Mouse (Mus musculus): Measurements from ENCODE around the gene N4bp3.
"Not testable (repeated sequence)": the region's sequence is repeated elsewhere in the genome, so short reads cannot be mapped to it uniquely, and the experiment has no call there.

N4bp3 gene

DNA sequence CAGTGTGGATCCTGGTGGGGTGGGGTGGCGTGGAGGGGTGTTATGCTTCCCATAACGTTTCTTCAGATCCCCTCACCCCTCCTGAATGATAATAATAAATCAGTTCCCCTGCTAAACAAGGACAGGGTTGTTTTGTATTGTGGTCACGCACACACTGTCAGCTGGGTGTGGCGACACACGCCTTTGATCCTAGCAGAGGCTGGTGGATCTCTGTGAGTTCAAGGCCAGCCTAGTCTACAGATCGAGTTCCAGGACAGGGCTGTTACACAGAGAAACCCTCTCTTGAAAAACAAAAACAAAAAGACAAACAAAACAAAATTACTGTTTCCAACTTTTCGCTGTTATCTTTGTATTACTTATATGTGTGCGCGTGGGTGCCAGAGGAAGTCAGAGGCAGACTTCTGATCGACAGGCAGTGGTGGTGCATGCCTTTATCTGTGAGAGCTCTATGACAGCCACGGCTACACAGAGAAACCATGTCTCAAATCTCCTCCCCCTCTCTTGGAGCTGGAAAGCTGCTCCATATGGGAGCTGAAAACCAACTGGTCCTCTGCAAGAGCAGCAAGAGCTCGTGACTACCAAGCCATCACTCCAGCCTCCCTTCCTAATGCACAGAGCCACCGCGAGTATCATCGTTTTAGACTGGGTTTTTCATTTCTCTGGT is 20.9 kb downstream of the N4bp3 start:
- peak; percentile 42 for DNase-seq (ENCODE audit: low read depth, low spot score)

DNA sequence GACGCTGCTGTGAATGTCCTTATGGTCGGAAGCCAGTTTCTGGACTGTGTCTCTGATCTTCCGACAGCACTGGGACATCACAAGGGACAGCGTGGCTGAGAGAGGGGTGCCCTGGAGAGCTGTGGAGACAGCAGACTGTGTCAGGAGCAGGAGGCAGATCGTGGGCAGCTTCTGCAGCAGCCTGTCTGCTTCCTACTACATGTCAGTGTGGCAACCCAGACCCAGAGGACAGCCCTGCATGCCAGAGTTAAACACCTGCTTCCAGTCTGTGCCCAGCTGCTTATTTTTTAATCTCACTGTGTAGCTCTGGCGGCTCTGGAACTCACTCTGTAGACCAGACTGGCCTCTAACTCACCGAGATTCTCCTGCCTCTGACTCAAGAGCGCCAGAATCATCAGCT is 22.7 kb downstream of the N4bp3 start:
- no peak for DNase-seq (ENCODE audit: low read depth, low spot score)

DNA sequence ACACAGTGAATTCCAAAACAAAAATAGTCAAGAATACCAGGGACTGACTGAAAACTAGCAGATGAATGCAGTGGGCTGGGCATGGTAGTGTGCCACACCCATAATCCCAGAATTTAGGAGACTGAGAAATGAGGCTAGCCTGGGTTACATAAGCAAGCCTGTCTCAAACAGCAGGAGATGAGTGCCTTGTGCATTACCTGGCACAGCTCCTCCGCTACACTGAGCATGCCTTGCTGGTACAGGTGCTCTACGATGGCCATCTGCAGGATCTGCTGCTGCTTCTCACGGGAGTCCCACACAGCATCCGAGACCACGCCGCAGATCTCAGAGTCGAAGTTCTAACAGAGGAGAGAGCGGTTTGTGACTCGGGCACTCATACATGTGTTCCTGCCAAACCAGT is 23.2 kb downstream of the N4bp3 start:
- DNase-seq (ENCODE audit: low read depth, low spot score): no peak

DNA sequence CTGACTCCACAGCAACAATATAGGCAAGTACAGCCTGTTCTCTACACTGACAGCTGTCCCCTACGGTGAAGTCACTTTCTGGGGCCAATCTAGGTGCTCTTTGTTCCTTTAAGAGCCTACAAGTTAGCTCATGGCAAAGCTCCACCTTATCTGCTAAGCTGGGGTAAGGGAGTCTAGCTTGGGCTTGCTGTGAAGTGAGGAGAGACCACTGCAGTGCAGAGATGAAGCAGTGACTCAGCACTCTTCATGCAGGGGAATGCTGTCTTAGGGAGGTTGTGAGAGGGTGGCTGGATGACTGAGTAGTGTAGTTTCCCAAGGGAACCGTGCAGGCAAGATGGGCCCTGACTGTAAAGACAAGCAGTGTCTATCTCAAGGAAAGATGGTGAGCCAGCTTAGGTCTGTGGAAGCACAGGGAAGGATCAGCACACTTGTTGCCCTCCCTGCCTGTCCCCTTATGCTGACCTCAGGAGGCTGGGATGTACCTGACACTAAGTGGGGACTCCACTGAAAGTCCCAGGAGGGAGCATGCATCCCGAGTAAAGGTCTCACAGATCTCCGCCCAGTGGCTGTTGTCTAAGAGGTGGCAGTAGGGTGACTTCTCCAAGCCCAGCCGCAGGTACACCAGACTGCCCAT is 25.3 kb downstream of the N4bp3 start:
- DNase-seq (ENCODE audit: low read depth, low spot score): peak; percentile 33

DNA sequence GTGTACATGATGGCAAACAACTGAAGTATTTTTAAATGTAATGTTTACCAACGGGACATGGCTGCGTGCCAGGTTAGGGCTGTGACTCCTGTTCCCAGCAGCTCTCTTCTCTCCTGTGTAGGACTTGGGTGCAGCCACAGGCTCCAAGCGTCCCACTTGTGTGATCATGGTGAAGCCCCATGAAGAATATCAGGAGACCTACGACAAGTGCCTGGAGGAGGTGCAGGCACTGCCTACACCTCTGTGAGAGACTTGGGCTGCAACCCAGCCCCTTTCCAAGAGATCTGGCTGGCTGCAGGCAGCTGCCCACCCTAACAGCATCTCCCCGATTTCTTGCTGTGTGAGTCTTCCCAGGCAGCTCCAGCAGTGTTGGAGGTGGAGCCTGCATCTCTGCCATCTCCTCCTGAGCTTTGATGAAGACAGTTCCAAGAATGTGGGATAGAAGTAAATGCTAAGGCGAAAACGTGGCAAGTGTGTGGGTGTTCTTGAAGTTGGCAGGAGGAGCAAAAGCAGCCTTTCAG is 27.6 kb downstream of the N4bp3 start:
- DNase-seq (ENCODE audit: low read depth, low spot score): peak; percentile 4

DNA sequence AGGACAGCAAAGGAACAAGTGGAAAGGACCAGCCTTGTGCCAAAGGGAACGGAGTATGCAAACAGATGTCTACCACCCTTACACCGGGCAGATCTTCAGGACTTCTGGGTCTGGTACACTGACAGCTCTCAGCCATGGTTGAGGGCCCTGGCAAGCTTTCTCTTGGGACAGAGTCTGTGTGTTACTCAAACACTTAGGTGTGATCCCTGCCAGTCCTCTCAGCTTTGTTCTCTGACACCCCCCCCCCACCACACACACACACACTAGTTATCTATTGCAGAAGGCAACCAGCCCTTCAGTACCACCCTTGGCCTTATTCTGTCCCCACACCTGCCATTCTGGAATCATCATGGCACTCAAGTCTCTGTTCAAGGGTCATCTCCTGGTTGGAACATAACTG is 28.9 kb downstream of the N4bp3 start:
- DNase-seq (ENCODE audit: low read depth, low spot score): peak; percentile 2

DNA sequence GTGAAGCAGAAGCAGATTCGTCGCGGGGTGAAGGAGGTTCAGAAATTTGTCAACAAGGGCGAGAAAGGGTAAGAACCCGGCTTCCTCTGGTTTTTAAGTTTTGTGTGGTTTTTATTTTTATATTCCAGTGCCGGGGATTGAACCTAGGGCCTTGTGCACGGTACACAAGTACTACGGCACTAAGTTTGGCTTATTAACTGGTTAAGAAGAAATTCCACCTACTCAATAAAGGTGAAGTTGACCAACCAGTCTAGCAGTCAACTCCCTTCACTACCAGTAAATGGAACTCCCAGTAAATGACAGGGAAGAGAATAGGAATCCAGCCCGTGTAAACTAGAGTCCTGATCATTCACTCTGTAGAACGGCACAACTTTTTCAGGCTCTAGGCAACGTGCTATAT is 30.6 kb downstream of the N4bp3 start:
- DNase-seq (ENCODE audit: low read depth, low spot score): peak; percentile 7

DNA sequence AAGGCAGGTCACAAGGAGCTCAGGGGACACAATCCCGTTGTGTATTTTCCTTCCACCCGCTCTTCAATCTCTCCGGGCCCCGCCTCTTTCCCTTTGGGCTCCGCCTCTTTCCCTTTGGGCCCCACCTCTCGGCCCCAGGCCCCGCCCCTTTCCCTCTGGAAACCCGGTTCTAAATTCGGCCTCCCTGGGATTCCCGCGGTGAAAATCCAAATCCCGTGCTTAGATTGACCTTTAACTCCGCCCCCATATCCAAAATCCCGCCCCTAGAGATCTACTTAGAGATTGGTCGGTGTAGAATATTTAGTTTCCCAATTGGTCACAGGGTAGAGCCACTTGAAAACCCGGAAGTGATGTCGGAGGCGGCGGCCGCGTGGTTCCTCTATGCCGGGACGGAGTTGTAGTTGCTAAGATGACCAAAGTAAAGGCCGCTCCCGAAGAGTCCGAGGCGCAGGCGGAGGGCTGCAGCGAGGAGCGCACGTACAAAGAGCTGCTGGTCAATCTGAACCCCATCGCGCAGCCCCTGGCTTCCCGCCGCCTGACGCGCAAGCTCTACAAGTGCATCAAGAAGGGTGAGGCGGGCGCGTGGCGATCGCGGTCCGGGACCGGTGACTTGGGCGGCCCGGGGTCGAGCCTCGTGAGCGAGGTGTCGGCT is 31.1 kb downstream of the N4bp3 start, which contains the start of gene Nhp2:
TSS of gene Nhp2 (plus strand) at position 327 of the 652 bp plus-strand sequence.
- DNase-seq (ENCODE audit: low read depth, low spot score): peak; percentile 99

DNA sequence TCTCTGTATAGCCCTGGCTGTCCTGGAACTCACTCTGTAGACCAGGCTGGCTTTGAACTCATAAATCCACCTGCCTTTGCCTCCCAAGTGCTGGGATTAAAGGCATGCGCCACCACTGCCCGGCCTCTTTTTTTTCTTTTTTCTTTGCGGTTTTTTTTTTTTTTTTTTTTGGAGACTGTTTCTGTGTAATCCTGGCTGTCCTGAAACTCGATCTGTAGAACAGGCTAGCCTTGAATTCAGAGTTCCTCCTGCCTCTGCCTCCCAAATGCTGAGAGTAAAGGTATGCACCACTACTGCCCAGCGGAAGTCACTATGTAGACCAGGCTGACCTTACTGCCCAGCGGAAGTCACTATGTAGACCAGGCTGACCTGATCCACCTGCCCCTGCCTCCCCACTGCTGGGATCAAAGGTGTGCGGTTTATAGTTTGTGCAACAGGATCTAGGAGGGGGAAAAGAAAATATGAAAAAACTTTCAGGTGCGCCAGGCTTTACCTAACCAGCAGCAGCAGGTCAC is 31.7 kb downstream of the N4bp3 start:
- DNase-seq (ENCODE audit: low read depth, low spot score): no peak

DNA sequence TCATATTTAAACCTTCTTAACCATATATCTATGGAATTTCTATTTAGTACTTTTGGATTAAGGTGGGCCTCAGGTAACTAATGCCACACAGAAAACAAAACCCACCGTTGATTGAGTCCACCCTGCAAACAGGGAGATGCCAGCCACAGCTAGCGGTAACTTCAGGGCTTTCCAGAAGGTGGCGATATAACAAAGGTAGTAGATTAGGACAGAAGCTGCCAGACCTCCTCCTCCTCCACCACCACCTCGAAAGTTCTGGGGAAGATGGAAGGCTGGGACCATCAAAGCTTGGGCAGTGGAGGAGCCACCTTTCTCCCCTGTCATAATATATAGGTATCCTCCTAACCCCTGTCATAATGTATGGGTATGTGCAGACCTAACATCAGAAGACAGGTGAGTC is 32.9 kb downstream of the N4bp3 start:
- DNase-seq (ENCODE audit: low read depth, low spot score): peak; percentile 84

DNA sequence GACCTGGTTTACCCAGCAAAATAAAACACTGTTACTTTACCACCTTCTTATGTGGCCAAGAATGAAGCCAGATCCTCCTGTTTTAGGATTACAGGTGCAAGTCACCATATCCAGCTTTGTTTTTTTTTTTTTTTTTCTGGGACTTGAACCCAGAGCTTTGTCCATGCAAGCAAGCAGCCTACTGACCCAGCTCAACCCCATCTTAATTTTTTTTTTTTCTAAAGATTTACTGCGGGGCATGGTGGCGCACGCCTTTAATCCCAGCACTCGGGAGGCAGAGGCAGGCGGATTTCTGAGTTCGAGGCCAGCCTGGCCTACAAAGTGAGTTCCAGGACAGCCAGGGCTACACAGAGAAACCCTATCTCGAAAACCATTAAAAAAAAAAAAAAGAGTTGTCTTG is 34.5 kb downstream of the N4bp3 start:
- not testable (repeated sequence) for DNase-seq (ENCODE audit: low read depth, low spot score)

DNA sequence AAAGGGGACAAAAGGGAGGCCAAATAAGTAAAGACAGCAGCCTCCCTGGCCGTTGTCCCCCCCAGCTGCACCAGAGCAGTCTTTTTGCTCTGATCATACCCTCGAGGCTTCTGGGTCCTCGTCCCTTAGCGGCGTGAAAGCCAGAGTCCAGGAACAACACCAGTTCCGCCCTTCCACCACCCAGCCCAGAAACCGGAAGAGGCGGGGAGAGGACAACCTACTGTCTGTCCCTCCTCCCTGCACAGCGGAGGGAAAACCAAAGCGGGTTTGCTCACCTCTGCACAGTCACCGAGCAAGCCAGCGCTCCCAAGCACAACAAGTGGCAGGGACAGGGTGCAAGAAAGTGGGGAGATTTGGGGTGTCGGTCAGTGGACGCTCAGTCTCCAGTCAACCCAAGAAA is 35.0 kb downstream of the N4bp3 start:
- DNase-seq (ENCODE audit: low read depth, low spot score): peak; percentile 88

DNA sequence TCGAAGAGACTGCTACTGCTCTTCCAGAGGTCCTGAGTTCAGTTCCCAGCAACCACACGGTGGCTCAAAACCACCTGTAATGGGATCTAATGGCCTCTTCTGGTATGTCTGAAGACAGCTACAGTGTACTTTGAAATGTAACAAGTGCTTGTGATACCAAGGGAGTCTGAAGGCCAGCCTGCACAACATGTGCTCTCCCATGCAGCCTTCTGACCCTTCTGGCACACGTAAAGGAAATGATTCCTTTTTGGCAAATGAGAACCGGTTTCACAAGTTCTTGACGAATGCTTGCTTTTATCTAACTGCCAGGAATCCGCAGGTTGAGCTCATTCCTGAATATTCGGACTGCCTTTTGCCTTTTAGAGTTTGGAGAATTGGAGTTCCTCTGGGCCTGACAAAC is 35.5 kb downstream of the N4bp3 start:
- no peak for DNase-seq (ENCODE audit: low read depth, low spot score)

DNA sequence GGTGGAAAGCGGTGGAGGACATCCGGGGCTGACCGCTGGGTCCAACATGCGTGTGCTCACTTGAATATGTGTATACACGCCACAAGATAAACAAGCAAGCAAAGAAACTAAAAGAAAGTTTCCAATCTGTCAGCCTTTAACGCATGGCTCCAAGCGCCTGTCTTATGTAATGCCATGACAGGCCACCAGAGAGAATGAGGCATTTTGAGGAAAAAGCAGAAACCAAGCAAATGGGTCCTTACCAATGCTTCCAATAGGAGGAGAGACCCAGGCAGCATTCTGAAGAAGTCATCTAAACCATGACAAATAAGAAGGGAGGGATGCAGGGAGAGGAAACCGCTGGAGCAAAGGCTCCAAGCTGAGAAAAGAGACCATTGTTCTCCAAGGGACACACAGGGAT is 36.4 kb downstream of the N4bp3 start:
- peak; percentile 53 for DNase-seq (ENCODE audit: low read depth, low spot score)

DNA sequence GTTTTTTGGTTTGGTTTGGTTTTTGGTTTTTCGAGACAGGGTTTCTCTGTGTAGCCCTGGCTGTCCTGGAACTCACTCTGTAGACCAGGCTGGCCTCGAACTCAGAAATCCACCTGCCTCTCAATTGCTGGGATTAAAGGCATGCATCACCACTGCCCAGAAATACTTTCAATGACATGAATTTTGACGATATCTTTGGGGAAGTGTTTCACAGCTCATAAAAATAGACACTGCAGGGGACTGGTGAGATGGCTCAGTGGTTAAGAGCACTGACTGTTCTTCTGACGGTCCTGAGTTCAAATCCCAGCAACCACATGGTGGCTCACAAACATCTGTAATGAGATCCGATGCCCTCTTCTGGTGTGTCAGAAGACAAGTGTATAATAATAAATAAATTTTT is 40.7 kb downstream of the N4bp3 start:
- DNase-seq (ENCODE audit: low read depth, low spot score): not testable (repeated sequence)

DNA sequence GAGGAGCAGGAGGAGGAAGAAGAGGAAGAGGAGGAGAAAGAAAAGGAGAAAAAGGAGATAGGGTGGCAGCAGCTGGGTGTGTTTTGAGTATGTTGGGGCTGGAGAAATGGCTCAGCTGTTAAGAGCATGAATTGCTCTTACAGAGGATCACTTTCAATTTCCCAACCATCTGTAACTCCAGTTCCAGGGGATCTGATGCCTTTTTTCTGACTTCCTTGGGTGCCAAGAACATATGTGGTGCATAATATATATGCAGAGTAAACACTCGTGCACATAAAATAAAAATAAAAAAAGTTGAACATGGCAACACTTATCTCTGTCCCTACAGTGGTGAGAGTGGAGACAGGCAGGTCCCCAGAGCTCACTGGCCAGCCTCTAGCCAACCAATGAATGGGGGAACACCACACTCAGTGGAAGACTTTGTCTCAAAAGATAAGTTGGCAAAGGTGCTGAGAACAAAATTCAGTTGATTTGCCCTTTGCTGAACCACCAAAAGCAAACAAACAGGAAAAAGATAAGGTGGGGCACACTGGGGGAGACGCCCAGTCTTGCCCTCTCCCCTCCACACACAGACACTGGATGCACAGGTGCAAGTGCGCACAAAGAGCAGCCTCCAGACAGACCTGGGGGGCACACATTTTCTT is 41.3 kb downstream of the N4bp3 start:
- no peak for DNase-seq (ENCODE audit: low read depth, low spot score)

DNA sequence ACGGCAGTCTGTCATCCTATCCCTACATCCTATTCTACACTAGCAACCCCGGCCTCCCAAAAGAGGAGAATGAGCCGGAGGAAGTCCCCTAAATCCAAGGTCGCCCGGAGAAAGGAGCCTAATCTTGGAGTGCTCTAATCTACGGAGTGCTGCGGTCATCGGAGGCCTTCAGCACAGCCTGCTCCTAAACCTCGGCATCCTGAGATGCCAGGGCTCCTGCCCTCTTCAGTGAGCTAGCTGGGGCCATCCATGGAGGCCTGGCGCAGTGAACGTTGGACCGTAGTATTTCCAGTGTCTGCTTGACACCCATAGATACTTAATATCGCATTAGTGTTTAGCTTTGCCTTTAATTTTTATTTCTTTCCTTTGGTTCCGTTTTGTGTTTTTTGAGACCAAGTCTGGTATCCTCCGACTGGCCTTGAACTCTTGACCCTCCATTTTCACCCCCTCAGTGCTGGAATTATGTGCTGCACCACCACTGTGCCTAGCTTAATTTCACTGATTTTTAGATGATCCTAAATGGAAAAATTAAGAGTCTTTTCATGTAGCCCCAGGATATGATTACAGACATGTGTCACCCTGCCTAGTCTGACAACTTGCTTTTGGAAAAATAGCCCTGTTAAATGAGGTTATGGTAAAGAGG is 43.4 kb downstream of the N4bp3 start:
- no peak for DNase-seq (ENCODE audit: low read depth, low spot score)

DNA sequence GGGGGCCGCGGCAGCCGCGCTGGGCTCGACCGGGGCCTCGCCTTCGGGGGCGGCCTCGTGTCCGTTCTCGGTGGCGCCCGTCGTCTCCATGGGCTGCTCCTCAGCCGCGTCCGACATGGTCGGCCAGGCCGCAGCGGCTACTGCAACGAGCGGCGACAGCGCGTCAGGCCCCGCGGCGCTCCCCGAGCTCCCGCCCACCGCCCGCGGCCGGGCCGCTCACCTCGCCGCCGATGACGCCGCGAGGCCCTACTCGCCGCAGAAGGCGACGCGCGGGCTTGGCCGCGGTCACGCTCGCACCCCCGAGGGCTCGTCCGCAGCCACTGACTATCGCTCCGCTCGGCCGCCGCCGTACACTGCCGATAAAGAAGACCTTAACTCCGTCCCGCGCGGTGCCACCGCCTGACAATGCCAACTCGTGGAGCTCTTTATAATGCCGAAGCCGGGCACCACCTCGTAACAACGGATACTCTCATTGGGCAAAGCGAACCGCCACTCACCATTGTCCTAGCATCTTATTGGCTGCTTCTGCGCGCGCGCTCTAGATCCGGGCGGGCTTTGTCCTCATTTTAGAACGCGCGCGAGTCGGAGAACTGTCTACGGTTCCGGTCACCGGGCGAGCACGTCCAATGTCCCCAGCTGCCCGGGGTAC is 44.1 kb downstream of the N4bp3 start, which contains the start of gene Hnrnpab:
TSS of gene Hnrnpab (minus strand) at position 401 of the 649 bp plus-strand sequence.
- DNase-seq (ENCODE audit: low read depth, low spot score): peak; percentile 98

DNA sequence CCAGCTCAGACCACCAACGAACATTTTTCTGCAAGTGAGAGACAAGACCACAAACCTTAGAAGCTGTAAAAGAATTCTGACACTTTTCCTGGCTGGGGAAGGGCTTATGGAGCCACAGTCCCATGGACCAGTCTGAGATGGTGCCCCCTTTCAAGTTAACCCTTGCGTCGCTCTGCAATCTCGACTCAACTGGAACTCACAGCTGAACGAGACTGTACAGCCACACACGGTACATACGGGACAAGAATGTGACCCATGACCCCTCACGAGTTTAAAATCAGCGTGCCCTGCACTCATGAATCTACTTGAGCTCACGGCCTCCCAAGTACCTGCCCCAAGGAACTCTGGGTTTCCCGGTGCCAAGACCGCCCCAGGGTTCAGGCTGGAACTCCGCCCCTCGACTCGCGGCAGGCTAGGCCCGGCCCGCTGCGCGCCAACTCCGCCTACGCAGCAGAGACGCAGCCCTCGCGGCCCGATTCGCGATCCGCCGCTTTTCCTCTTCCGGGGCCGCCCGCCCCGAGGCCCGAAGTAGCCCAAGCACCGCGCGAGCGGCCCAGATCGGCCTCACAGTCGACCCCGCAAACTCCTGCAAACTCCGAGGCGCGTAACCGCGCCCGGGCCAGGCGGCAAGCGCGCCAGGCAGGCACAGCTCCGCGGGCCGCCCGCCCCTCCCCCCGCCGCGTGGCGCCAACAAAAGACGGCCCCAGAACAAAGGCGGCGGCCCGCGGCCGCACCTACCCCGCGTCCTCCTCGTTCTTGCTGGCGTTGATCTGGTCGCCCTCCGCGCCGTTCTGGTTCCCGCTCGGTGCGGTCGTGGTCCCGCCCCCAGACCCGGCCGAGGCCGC is 44.8 kb downstream of the N4bp3 start:
- DNase-seq (ENCODE audit: low read depth, low spot score): peak; percentile 94

DNA sequence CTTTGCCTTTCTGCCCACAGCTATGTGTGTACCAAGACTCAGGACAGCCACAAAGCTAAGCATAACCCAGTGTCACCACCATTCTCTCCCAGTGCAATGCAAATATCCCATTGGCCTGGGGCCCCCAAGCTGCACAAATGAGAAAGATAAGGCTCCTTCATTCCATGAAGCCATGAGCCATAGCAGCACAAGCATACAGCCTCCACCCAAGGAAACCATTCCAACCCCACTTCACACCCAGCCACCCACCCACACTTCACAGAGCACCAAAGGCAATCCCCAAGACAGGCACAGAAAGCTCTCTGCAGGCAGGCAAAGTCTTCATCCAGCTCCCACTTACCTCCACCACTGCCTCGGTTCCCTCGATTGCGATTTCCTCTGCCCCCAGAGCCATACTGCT is 48.4 kb downstream of the N4bp3 start:
- no peak for DNase-seq (ENCODE audit: low read depth, low spot score)

Measured in ZHBTc4 (cell line).